Mouse (Mus musculus): ENCODE data around the gene Fgf11. TPM values are rescaled to one million over a fixed set of nuclear protein-coding genes. Genes with fewer than 3 reads are reported as not detected.

Gene Fgf11
- polyA plus RNA-seq, 1 experiment from 2014 or later = 4.4 TPM

GRCm38 (mm10) chr11:69763551-69763950 is 38.1 kb downstream of the Fgf11 start:
- Histone ChIP-seq H3K9ac (no peak overlapping the region), H3K4me2 (replicated peaks) (no peak overlapping the region), H3K4me1 (peaks cover 44% of the 10 kb centered on the region), H3K27me3 (no peaks in the 10 kb centered on the region), H3K27ac (replicated peaks) (no peak overlapping the region), H3K9me3 (replicated peaks) (no peaks in the 10 kb centered on the region), H3K36me3 (no peaks in the 10 kb centered on the region), H3K4me3 (replicated peaks) (no peak overlapping the region)
- WGBS = 65% methylated on average over 7 of the region's 7 CpGs
- ATAC-seq (ENCODE audit: insufficient number of reproducible peaks, low FRiP score, low TSS enrichment, low read depth) = no peak

- Histone ChIP-seq H3K9ac (no peak within 1 kb of the TSS), H3K27me3 (no peaks in the 10 kb centered on the region), H3K4me3 (replicated peaks) (no peak within 1 kb of the TSS), H3K4me2 (replicated peaks) (no peak within 1 kb of the TSS), H3K4me1 (peaks cover 37% of the 10 kb centered on the region), H3K36me3 (no peaks in the 10 kb centered on the region), H3K9me3 (replicated peaks) (no peaks in the 10 kb centered on the region), H3K27ac (replicated peaks) (no peak within 1 kb of the TSS)
- WGBS = 71% methylated on average over 1 of the region's 1 CpGs
- no peak for ATAC-seq (ENCODE audit: insufficient number of reproducible peaks, low FRiP score, low TSS enrichment, low read depth)
These were observed 39.8 kb downstream of the Fgf11 start, which contains the start of gene Slc35g3 for GRCm38 (mm10) chr11:69761868-69762267. Slc35g3 (minus strand) TSS chr11:69761968.

GRCm38 (mm10) chr11:69760901-69761200 is 40.8 kb downstream of the Fgf11 start:
- Histone ChIP-seq H3K9ac (no peak overlapping the region), H3K27me3 (no peaks in the 10 kb centered on the region), H3K9me3 (replicated peaks) (no peaks in the 10 kb centered on the region), H3K36me3 (no peaks in the 10 kb centered on the region), H3K4me3 (replicated peaks) (no peak overlapping the region), H3K27ac (replicated peaks) (no peak overlapping the region; the same call in 1 of the 2 replicates), H3K4me2 (replicated peaks) (no peak overlapping the region), H3K4me1 (peaks cover 38% of the 10 kb centered on the region)
- no peak for ATAC-seq (ENCODE audit: insufficient number of reproducible peaks, low FRiP score, low TSS enrichment, low read depth)
- 88% methylated on average over 7 of the region's 7 CpGs for WGBS

- peak overlapping the region; percentile 100 for H3K27ac ChIP-seq (replicated peaks)
- ATAC-seq (ENCODE audit: insufficient number of reproducible peaks, low FRiP score, low TSS enrichment, low read depth) = no peak
- H3K4me1 ChIP-seq = peaks cover 40% of the 10 kb centered on the region
- H3K4me2 ChIP-seq (replicated peaks) = peak overlapping the region; percentile 77; the same call in 1 of the 2 replicates
- H3K36me3 ChIP-seq = no peaks in the 10 kb centered on the region
- no peaks in the 10 kb centered on the region for H3K9me3 ChIP-seq (replicated peaks)
- H3K4me3 ChIP-seq (replicated peaks) = no peak overlapping the region
- no peak overlapping the region for H3K9ac ChIP-seq
- WGBS = 78% methylated on average over 14 of the region's 14 CpGs
- no peaks in the 10 kb centered on the region for H3K27me3 ChIP-seq
These were observed 41.3 kb downstream of the Fgf11 start for GRCm38 (mm10) chr11:69760160-69760900.

GRCm38 (mm10) chr11:69758971-69759721 is 42.5 kb downstream of the Fgf11 start:
- H3K4me3 ChIP-seq (replicated peaks) = peak overlapping the region; percentile 60
- H3K36me3 ChIP-seq = no peaks in the 10 kb centered on the region
- H3K27me3 ChIP-seq = no peaks in the 10 kb centered on the region
- peak; percentile 88 for ATAC-seq (ENCODE audit: insufficient number of reproducible peaks, low FRiP score, low TSS enrichment, low read depth)
- peaks cover 42% of the 10 kb centered on the region for H3K4me1 ChIP-seq
- H3K9ac ChIP-seq = peak overlapping the region; percentile 35
- H3K4me2 ChIP-seq (replicated peaks) = peak overlapping the region; percentile 77
- peak overlapping the region; percentile 100 for H3K27ac ChIP-seq (replicated peaks)
- under 1% methylated on average over 37 of the region's 37 CpGs for WGBS
- H3K9me3 ChIP-seq (replicated peaks) = no peaks in the 10 kb centered on the region

GRCm38 (mm10) chr11:69758478-69758970 is 43.1 kb downstream of the Fgf11 start, which contains the start of gene Polr2a:
Polr2a (minus strand) TSS chr11:69758637.
- Histone ChIP-seq H3K4me3 (replicated peaks) (peak within 1 kb of the TSS; percentile 60), H3K36me3 (no peaks in the 10 kb centered on the region), H3K4me2 (replicated peaks) (peak within 1 kb of the TSS; percentile 77), H3K9ac (peak within 1 kb of the TSS; percentile 58), H3K27ac (replicated peaks) (peak within 1 kb of the TSS; percentile 100), H3K4me1 (peaks cover 44% of the 10 kb centered on the region), H3K27me3 (no peaks in the 10 kb centered on the region), H3K9me3 (replicated peaks) (no peaks in the 10 kb centered on the region)
- under 1% methylated on average over 34 of the region's 36 CpGs for WGBS
- ATAC-seq (ENCODE audit: insufficient number of reproducible peaks, low FRiP score, low TSS enrichment, low read depth) = peak; percentile 96

- Histone ChIP-seq H3K4me2 (replicated peaks) (peak overlapping the region; percentile 77), H3K4me3 (replicated peaks) (peak overlapping the region; percentile 60)
These were observed 43.6 kb downstream of the Fgf11 start for GRCm38 (mm10) chr11:69758090-69758456.

GRCm38 (mm10) chr11:69757303-69758089 is 44.2 kb downstream of the Fgf11 start:
- H3K4me1 ChIP-seq = peaks cover 47% of the 10 kb centered on the region
- H3K27ac ChIP-seq (replicated peaks) = peak overlapping the region; percentile 100
- peak overlapping the region; percentile 77 for H3K4me2 ChIP-seq (replicated peaks)
- H3K9ac ChIP-seq = peak overlapping the region; percentile 58
- WGBS = 36% methylated on average over 9 of the region's 9 CpGs
- no peak for ATAC-seq (ENCODE audit: insufficient number of reproducible peaks, low FRiP score, low TSS enrichment, low read depth)
- H3K36me3 ChIP-seq = no peaks in the 10 kb centered on the region
- no peaks in the 10 kb centered on the region for H3K9me3 ChIP-seq (replicated peaks)
- H3K27me3 ChIP-seq = no peaks in the 10 kb centered on the region
- H3K4me3 ChIP-seq (replicated peaks) = peak overlapping the region; percentile 60

More at GRCm38 (mm10) chr11:69758090-69758456, 43.6 kb downstream of the Fgf11 start:
- peak overlapping the region; percentile 58 for H3K9ac ChIP-seq
- H3K27ac ChIP-seq (replicated peaks) = peak overlapping the region; percentile 100
- ATAC-seq (ENCODE audit: insufficient number of reproducible peaks, low FRiP score, low TSS enrichment, low read depth) = peak; percentile 89
- under 1% methylated on average over 24 of the region's 26 CpGs for WGBS
- H3K9me3 ChIP-seq (replicated peaks) = no peaks in the 10 kb centered on the region
- H3K27me3 ChIP-seq = no peaks in the 10 kb centered on the region
- H3K4me1 ChIP-seq = peaks cover 45% of the 10 kb centered on the region
- H3K36me3 ChIP-seq = no peaks in the 10 kb centered on the region

- Histone ChIP-seq H3K27me3 (no peaks in the 10 kb centered on the region), H3K9me3 (replicated peaks) (no peaks in the 10 kb centered on the region), H3K4me2 (replicated peaks) (peak overlapping the region; percentile 18; the same call in 1 of the 2 replicates), H3K4me3 (replicated peaks) (no peak overlapping the region), H3K4me1 (peaks cover 34% of the 10 kb centered on the region), H3K36me3 (no peaks in the 10 kb centered on the region), H3K9ac (no peak overlapping the region), H3K27ac (replicated peaks) (no peak overlapping the region)
- no peak for ATAC-seq (ENCODE audit: insufficient number of reproducible peaks, low FRiP score, low TSS enrichment, low read depth)
- 49% methylated on average over 3 of the region's 3 CpGs for WGBS
These were observed 47.0 kb downstream of the Fgf11 start for GRCm38 (mm10) chr11:69754701-69755100.

- Histone ChIP-seq H3K27me3 (no peaks in the 10 kb centered on the region), H3K4me2 (replicated peaks) (no peak overlapping the region), H3K27ac (replicated peaks) (no peak overlapping the region), H3K4me3 (replicated peaks) (no peak overlapping the region), H3K9ac (no peak overlapping the region), H3K36me3 (no peaks in the 10 kb centered on the region), H3K9me3 (replicated peaks) (no peaks in the 10 kb centered on the region), H3K4me1 (peaks cover 30% of the 10 kb centered on the region)
- 82% methylated on average over 5 of the region's 5 CpGs for WGBS
- ATAC-seq (ENCODE audit: insufficient number of reproducible peaks, low FRiP score, low TSS enrichment, low read depth) = no peak
These were observed 47.4 kb downstream of the Fgf11 start for GRCm38 (mm10) chr11:69754233-69754632.

- peaks cover 6% of the 10 kb centered on the region for H3K36me3 ChIP-seq
- no peak overlapping the region for H3K9ac ChIP-seq
These were observed 49.0 kb downstream of the Fgf11 start for GRCm38 (mm10) chr11:69752686-69753085.

More at GRCm38 (mm10) chr11:69752686-69753085, 49.0 kb downstream of the Fgf11 start:
- Histone ChIP-seq H3K4me1 (peaks cover 29% of the 10 kb centered on the region), H3K27me3 (no peaks in the 10 kb centered on the region), H3K27ac (replicated peaks) (no peak overlapping the region), H3K4me2 (replicated peaks) (no peak overlapping the region), H3K9me3 (replicated peaks) (no peaks in the 10 kb centered on the region), H3K4me3 (replicated peaks) (no peak overlapping the region)
- ATAC-seq (ENCODE audit: insufficient number of reproducible peaks, low FRiP score, low TSS enrichment, low read depth) = no peak

All from embryonic facial prominence, embryonic 15.5 days (tissue).